Mouse (Mus musculus) adrenal gland, adult (tissue): Measurements from ENCODE around the gene Obsl1.

Experiments used
- DNase-seq, 2 experiments: peaks; one replicate each; pipeline ENCODE4 v3.0.0; 2022 to 2023; ENCODE audit warnings: low spot score in 1 of 2; ENCODE audit not compliant: inconsistent age in 2 of 2

Gene Obsl1

GRCm38 (mm10) chr1:75458025-75458788, 48.0 kb downstream of the Obsl1 start:
- peak; percentile 50 to 75 for DNase-seq

GRCm38 (mm10) chr1:75457710-75458024, 48.6 kb downstream of the Obsl1 start:
- DNase-seq: no peak

- no peak for DNase-seq
These were observed 49.3 kb downstream of the Obsl1 start for GRCm38 (mm10) chr1:75456746-75457564.

GRCm38 (mm10) chr1:75455948-75456347, 50.3 kb downstream of the Obsl1 start:
- DNase-seq: no peak

GRCm38 (mm10) chr1:75455433-75455832, 50.8 kb downstream of the Obsl1 start:
- no peak for DNase-seq

GRCm38 (mm10) chr1:75451900-75452299, 54.4 kb downstream of the Obsl1 start:
- no peak for DNase-seq

GRCm38 (mm10) chr1:75450314-75451005, 55.8 kb downstream of the Obsl1 start, which contains the start of gene Asic4:
Gene Asic4 (plus strand): TSS chr1:75450436.
- peak in 1 of 2 experiments; percentile 56 for DNase-seq

GRCm38 (mm10) chr1:75449377-75450135, 56.7 kb downstream of the Obsl1 start:
- DNase-seq: no peak

DNA sequence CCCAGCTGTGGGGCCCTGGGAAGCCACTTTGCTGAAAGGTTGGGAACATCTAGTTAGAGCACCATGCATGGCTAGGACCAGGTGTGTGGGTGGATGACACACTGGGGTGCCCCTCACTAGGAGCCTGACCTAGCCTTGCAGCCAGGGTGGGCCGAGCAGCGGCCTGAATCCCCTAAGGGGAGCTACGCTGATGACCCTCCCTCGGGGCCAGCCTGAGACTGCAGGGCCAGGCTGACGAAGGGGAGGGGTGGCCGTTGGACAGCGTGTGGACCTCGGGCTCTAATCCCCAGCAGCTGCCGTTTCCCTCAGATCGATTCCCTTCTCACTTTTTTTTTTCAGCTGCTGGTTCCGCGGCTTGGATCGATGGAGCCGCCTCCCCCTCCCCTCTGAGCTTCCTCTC, 57.3 kb downstream of the Obsl1 start:
- DNase-seq: no peak

- no peak for DNase-seq
These were observed 58.2 kb downstream of the Obsl1 start for GRCm38 (mm10) chr1:75448052-75448431.

DNA sequence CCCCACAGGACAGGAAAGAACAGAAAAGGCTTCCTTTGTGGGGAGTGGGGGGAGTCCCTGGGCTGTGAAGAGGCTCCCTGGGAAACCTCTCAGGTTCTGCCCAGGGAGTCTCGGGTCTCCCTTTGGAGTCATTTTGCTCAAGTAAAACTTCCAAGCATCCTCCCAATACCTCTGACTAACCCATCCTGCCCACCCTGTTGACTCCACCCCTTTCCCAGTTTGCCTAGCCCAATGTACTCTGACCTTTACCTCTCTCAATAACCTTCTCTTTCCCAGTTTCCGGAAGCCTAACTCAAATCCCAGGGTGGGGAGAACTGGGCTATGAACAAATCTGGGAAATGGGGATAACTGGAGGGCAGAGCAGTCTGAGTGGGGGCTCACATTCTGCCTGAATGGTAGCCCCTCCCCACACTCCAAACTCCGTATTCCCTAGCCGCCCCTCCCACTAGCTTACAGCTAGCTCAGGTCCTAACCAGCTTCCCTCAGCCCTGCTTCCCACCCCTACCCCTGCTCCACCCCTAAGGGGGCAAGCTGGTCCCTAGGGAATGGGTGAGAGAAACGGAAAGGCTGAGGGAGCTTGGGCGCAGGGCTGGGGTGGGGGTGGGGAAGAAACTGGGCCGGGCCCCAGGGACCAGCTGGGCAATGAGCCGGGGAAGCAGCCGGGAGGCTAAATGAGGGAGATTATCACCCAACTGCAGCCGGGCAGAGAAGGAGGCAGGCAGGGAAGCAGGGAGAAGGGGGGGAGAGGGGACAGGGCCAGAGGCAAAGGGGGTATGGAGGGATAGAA, 58.8 kb downstream of the Obsl1 start:
- DNase-seq: no peak

DNA sequence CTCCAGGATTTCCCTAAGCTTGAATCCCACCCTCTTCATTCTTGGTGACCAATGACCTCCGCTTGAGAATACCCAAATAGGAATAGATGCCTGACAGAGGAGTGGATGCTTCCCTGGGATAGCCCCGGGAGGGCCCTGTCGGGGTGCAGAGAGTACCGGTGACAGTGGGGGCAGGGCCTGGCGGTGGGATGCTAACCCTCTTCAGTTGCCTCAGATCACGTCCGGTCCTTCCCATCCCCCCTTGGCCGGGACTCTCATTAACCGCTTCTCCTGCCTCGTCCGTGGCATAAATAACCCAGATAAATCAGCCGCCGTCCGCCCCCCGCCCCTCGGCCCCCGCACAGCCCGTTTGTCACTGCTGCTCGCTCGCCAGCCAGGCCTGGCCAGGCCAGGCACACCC, 59.6 kb downstream of the Obsl1 start:
- DNase-seq: no peak

DNA sequence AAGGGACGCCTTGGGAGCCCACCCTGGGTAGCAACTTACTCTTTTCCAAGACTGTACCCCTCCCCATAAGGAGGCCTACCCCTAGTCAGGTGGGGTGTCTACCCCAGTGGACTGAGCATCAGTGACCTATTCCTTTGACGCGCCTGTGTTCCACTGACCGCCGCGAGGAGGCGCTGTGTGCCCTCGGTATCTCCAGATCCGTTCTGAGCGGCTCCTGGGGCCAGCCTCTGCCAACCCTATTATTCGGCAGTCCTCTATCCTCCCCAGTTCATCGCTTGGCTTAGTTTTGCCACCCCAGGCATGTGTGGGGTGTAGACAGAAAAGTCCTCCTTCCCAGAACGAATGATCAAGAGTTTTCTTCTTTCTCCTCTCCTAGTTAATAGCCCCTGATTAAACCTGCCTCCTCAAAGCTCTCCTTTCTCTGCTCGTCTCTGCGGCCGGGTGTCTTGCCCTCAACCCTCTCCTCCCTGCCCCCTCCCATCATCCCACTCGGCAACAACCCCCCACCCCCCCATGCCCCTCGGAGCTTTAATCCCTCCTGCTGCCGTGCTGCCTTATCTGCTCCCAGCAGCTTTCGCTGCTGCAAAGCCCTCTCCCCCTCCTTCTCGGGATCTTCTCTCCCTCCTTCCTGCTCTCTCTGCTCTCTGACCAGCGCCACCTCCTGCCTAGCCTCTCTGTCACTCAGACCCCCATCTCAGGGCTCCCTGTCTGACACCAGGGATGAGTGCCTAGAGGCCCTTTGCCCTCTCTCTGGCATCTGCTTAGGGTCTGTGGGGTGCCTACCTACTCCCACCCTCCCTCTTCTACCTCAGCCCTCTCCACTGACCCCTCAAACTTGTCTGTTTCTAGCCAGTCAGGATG, 60.3 kb downstream of the Obsl1 start:
- DNase-seq: peak; percentile 73 to 89

- no peak for DNase-seq
These were observed 61.0 kb downstream of the Obsl1 start for GRCm38 (mm10) chr1:75445141-75445701.

- DNase-seq: no peak
These were observed 62.0 kb downstream of the Obsl1 start for GRCm38 (mm10) chr1:75444208-75444607.

DNA sequence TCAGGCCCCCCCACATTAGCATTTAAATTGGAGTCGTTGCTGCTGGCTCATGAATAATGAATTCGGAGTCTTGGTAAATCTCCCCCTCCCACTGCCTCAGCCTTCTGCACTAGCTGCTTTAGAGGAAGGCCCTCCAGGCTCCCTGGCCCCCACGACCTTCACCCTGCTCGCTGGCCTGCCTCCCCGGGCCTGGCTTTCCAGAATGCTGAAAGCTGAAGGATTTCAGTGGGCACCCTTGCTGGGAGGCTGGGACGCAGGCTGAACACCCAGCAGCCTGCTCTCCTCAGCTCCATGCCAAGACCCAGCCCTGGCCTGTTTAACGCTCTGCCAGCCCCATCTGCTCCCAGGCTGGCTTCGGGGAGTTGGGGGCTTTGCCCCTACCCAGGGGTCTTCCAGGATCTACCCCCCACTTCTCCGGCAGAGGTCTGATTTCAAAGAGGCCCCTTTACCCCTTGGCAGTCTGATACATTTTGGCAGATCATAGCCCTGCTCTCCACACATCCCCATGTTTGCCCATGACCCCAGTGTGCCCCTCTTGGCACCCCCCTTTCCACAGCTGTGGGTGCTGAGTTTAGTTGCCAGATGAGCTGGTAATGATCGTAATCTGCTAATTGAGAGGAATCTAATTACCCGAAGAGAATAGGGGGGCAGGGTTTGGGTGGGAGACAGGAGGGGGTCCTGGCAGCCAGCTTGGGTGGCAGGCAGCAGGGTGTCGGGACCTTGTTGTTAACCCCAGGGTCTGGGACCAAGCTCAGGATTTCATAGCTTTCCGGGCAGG, 62.8 kb downstream of the Obsl1 start:
- no peak for DNase-seq

DNA sequence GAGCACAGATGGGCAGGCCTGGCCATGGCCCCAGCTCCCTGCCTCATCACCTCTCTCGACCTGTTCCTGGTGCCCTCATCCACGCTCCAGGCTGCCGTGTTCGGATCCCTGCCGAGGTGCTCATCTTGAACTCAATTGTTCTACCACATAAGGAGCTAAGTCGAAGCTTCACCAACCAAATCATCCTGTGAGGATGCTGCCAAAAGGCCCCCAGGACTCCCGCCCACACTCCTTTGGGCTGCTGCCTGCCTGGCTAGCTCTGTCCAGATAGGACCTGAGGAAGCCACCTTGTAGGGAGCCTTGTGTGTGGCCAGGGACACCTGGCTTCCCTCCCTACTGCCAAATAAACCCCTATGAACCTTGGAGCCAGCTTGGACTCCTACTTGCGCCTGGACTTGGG, 63.4 kb downstream of the Obsl1 start:
- no peak for DNase-seq

DNA sequence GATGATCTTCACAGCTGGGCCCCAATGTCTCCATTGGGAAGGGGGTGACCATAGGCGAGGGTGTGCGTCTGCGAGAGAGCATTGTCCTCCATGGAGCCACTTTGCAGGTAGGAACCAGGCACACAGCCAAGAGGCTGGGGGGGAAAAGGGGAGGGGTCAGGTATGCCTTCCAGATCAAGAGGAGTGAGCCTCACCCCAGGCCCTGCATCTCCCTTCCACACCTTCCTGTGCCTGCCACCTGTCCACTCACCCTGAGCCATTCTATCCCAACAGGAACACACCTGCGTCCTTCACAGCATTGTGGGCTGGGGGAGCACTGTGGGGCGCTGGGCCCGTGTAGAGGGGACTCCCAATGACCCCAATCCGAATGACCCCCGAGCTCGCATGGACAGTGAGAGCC, 64.1 kb downstream of the Obsl1 start:
- DNase-seq: no peak
